Mouse (Mus musculus) adrenal gland, adult (tissue): ENCODE results near the gene Itga7.

Experiments used
- DNase-seq, 2 experiments: peaks; one replicate each; pipeline ENCODE4 v3.0.0; 2022 to 2023; ENCODE audit warnings: low spot score in 1 of 2; ENCODE audit not compliant: inconsistent age in 2 of 2

Itga7 gene

DNA sequence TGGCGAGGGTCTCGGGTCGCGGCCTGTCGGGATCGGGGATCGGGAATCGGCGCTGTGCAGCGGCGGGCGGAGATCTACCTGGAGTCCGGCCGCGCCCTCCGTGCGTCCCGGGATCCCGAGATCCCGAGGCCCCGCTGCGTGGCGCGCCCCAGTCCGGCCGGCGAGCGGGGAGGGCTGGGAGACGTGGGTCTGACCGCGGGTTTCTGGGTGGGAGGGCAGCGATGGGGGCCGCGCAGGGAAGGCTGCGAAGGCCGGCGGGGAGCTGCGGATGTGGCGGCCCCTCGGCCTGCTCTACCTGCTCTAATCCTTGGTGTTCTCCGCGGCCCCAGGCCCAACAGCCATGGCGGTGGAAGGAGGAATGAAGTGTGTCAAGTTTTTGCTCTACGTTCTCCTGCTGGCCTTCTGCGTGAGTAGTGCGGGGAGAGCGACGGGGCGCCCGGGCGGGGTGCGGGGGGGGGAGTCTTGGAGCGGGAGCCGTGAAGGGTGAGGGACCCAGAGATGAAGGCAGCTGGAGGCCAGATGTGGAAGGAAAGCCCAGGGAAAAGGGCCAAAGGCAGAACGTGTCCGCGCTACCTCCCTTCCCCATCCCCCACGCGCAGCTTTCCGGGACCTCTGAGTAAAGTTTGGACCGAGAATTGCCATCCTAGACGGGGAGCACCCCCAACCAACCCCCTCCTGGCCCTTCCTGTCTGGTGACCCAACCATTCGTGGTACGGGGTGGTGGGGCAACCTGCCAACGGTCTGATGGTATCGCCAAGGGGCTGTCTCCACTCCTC, 23.4 kb upstream of the Itga7 start:
- DNase-seq, result peak; percentile 73 to 86

DNA sequence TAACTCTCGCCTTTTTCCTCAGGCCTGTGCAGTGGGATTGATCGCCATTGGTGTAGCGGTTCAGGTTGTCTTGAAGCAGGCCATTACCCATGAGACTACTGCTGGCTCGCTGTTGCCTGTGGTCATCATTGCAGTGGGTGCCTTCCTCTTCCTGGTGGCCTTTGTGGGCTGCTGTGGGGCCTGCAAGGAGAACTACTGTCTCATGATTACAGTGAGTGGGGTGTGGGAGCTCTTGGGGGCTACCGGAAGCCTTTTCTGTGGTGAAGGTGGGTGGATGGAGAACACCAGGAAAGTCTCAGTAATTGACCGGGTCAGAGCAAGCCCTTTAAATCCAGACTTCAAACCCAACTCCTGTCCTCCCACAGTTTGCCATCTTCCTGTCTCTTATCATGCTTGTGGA, 22.2 kb upstream of the Itga7 start:
- peak in 1 of 2 experiments; percentile 26 for DNase-seq

DNA sequence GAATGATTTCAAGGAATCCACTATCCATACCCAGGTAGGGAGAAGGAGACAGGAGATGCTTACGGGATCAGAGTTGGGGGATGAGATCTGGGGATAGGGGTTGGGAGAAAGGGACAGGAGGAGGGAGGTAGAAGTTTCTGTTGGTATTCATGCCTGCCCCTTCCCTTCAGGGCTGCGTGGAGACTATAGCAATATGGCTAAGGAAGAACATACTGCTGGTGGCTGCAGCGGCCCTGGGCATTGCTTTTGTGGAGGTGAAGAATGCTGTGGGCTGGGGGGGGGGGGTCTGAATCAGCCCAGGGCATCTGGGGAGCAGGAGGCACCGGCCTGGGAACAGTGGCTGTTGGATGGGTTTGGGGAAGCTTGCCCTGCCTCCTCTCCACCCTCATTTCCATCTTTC, 21.4 kb upstream of the Itga7 start:
- DNase-seq, result no peak

DNA sequence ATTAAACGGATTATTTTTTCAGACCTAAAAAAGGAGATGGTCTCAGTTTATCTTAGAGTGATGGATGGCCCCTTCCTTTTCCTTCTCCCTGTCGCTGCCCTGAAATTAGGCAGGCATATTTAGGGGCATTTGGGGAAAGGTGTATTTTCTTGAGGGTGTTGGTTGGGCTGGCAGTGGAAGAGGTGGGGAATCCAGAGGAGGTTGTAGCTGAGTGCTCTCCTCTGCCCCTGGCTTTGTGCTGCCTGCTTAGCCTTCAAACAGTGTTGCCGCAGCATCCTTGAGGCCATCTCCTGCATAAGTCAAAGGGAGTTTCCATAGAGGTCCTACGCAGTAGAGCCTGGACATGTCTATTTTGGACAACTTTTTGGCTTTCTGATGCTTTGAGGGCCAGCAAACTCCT, 20.8 kb upstream of the Itga7 start:
- no peak for DNase-seq

DNA sequence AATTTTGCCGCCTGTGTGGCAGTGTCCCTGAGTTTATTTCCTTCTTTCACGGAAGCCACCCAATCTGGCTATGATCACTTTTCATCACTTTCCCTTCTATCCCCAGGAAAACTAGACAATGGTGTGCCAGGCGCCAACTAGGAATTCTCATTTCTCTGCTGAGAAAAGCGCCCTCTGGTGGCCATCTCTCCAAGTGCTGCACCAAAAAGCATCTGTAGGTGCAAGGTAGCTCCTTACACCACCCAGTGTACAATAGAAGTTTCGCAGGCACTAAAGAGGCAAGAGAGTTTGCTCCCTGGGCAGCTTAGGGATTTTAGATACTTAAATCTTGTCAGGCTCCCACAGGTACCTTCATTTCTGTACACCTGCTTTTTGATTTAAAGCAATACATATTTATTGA, 20.4 kb upstream of the Itga7 start:
- peak; percentile 87 to 96 for DNase-seq

DNA sequence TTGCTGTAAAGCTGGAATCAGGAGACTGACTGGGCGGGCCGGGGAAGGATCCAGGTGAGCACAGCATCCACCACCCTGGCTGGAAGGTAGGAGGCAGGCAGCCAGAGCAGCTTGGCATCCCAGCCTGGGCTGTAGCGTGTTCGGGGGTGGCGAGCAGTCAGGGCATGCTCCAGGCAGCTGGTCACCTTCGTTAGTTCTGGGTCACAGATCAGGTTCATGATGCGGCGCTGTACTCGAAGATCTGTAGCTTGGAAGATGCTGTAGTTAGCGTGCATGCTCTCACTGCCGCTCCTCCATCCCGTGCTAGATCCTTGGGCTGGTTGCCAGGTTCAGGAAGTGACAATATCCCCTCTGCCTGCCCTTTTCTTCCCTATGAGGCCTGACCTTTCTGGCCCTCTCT, 19.9 kb upstream of the Itga7 start:
- peak in 1 of 2 experiments; percentile 42 for DNase-seq

DNA sequence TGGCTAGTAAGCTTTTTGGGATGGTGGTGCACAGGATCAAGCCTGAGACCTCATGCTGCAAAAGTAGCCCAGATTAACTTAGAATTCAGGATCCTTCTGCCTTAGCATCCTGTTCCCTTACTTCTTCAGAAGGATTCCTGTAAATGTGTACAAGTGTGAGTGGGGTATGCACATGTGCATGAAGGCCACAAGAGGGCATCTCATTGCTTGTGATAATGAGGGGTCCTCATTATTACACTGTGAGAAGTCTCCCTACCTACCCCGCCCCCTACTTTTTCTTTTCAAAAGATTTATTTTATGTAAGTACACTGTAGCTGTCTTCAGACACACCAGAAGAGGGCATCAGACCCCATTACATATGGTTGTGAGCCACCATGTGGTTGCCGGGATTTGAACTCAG, 18.1 kb upstream of the Itga7 start:
- no peak for DNase-seq

DNA sequence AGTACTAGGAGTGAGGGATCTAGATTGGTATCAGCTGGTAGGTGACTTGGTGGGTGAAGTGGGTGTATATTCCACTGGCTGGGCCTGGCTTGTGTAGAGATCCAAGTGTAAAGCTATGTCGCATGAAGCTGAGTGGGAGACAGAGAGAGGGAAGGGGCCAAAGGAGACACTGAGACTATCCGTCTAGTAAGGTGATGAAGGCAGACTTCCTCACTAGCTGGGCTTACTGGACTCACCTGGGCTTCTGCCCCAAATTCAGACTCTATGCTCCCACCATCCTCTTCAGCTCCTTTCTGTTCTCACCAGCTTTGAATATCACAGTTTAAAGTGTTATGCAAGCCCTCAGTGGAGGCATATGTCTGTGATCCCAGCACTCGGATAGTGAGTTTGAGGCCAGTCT, 17.0 kb upstream of the Itga7 start:
- no peak for DNase-seq

DNA sequence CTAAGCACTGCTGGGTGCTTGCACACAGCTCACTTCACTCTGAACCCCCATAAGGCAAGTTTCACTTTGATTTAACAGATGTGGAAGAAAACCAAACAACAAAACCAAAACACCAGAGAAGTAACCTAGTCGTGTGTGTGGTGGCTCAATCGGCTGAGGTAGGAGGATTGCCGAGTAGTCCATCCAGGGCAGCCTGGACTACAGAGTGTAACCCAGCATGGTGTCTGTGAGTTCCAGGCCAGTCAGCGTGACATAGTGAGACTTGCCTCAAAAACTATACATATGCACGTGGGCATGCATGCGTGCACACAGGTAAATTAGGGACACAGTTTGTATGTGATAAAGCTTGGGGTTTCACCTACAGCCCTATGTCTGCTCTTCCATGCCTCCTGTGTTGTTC, 16.2 kb upstream of the Itga7 start:
- DNase-seq, result no peak

DNA sequence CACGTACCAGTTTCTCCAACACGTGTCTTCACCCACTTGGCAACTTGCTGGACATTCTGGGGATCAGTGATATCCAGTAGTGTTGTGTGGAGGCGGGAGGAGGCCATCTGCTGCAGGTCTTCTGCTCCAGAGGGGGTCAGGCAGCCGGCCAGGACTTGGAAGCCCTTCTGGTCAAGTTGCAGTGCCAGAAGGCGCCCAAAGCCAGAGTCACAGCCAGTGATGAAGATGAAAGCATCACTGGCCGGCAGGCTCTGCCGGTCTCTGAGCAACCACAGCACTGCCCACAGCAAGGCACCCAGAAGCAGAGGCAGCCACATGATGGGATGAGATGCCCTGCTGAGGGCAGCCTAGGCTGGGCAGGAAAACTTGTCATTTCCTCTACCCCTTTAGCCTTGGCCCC, 15.4 kb upstream of the Itga7 start:
- DNase-seq, result peak; percentile 45 to 59

DNA sequence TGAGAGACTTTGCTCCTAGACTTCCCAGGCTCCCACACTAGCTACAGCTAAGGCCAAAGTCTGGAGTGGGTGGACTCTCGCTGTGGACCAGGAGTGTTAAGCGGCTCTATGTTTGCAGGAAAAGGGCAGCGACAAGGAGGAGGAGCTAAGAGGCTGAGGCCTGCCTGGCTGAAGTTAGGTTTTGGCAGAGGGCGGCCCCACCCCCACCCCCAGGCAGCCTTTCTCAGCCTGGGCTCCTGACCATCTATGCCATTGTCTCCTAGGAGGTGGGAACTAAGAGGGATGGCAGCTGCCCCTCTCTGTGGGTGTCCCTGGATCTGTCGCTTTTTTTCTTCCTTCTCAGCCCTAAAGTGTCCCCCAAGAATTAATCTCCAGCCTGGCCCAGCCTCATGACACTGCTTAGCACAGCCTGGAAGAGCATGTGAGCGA, 14.4 kb upstream of the Itga7 start:
- peak; percentile 29 to 57 for DNase-seq

DNA sequence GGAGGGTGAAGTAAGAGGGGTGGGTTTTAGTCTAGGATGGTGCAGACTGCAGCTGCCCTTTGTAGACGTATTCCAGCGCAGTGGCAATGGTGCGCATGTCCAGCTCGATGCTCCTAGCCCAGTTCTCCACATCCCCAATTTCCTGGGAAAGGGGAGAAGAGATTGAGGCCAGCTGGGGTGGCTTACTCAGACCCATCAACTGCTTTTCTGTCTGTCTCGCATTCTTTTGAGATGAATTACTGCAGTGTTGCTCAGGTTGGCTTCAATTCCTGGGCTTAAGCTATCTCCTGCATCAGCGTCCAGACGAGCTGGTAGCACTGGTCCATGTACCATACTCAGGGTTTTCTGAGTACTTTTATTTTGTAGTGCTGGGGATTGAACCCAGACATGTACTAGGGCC, 13.7 kb upstream of the Itga7 start:
- DNase-seq, result no peak

DNA sequence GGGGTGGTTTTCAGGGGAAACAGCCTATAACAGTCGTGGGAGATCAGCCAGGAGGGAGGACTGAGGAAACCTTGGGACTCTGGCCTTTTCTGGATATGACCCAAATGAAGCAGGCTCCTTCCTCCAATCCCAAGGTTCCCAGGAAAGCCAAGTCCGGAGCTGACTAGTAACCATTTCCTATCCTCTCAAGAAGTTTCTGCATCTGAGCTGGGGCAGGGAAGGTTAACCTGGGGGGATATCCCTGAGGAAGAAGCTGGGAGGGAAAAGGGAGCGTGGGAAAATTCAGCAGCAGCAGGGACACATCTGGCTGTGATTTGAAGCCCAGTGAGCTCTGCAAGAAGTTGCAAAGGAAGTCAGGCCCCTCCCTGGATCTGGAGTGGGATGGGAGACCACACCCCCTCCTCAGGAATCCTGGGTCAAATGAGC, 12.9 kb upstream of the Itga7 start:
- peak; percentile 37 to 77 for DNase-seq

DNA sequence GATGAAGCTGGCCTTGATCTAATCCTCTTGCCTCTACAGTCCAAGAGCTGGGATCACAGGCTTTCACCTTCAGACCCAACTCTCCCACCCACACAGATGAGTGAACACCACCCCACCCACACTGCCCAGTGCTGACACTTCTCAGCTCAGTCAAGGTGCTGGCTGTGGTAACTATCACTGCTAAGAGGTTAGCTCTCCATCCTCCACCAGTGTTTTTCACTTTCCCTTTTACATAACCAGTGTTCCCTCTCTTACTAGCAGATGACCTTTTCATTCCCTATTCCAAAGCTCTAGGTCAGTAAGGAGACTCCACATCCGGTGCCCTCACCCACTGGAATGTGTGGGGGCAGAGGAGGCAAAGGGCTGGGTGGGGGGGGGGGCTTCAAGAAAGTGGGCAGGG, 12.4 kb upstream of the Itga7 start:
- peak in 1 of 2 experiments; percentile 26 for DNase-seq

DNA sequence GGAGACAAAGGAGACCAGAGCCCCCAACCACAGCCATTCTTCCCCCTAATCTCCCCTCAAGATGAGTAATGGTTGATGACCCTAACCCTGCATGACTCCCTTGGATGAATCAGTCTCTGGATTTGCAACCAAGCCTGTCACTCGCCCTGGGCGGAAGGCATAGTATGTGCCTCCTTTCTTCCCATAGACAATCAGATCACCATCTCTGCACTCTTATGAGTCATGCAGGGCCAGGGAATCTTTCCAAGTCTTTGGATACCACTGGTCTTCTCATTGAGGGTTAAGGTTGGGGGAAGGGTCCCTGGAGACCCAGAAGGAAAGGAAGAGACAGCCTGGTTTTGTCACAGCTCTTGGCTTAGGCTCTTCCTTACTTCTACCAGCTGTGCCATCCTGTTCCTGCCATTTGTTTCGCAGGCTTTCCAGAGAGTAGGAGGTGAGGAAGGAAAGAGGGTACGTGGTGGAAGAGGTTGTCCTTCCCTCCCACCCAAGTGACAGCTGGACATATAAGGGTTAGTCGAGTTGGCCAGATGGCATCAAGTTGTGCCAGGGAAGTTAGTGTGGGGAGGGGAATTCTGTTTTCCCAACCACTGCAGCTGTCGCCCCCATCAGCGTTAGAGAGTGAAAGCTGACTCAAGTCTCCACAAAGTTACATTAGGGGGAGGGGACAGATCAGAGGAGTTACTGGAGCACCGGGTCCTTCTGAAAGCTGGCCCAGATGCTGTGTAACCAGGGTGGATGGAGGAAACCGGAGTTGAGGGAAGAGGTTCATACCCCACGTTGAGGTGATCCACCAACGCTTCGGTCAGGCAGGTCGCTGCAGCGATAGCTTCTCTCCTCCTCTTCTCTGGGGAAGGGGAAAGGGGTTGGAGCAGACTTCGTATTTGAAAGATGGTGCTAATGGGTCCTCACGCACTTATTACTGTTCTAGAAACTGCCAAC, 11.5 kb upstream of the Itga7 start:
- DNase-seq, result peak; percentile 80 to 86

DNA sequence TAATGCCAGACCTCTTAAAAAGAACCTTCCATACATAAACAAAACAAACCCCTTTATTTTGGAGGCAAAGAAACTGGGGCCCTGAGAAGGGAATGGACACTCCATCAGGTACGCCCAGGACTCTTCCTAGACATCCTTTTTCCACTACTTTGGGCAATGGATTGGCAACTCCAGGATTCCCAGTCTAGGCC, 10.9 kb upstream of the Itga7 start, which contains the start of gene Rdh5:
Gene Rdh5 (minus strand): TSS at position 67 of the 191 bp plus-strand sequence.
- DNase-seq, result no peak

DNA sequence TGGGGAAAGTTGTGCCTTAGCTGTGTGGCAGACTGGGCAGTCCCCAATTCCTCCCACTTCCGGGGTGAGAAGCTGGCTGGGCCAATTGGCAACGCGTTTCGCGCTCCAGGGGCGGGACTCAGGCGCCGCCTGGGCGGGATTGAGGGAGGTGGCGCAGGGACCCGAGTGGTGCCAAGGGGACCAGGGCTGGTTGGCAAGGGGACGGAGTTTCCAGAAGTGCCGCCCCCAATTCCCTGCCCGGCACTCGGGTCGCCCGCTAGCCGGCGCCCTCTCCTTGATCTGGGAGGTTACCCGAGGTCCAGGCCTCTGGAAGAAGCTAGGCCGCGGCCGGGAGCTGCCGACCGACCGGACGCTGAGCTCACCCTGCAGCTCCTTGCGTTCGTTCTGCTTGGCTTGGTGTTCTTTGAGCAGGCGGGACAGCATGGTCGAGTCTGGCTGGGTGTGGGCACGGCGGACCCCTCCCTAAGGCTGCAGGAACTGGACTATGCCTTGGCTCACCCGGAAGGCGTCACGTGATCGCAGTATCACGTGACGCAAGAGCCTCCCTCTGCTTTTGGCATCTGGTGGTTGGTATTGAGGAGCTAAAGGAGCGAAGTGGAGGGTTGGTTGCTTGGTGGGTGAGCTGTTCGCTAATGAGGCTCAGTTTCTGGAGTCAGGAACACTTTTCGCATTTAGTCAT, 10.5 kb upstream of the Itga7 start:
- DNase-seq, result peak; percentile 98 to 99

DNA sequence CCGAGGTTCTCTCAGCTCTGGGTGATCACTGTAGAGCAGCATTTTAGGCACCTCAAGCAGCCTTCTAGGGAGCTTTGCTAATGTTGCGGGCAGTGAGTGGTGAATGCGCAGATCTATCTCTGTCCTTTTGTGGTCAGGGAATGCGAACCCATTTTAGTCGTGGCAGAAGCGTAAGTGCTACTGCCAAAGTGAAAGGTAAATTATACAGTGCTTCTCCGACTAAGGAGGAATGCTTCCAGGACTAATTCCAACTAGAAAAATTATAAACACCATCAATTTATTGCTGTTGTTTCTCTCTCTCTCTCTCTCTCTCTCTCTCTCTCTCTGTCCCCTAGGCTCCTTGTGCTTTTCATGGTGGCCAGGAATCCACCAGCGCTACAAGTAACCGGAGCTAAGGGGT, 9.7 kb upstream of the Itga7 start, which contains the start of gene Bloc1s1:
Gene Bloc1s1 (minus strand): TSS at position 101 of the 400 bp plus-strand sequence.
- no peak for DNase-seq

DNA sequence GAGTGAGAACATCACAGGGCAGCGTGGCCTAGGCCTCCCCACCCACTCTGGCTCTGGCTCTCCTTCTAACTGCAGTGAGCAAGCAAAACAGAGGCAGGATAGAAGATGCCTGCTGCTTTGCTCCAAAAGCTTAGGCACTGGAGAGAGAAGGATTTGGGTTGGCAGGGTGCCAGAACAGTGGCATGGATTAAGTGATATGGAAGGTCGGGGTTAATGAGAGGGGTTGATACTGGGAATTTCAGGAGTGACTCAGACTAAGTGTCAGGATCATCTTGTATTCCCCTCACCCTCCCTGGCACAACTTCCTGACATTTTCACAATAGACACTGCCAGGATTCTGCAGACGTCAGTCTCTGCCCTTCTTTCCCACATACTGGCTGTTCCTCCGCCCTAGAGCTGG, 5.3 kb upstream of the Itga7 start:
- DNase-seq, result peak in 1 of 2 experiments; percentile 44

DNA sequence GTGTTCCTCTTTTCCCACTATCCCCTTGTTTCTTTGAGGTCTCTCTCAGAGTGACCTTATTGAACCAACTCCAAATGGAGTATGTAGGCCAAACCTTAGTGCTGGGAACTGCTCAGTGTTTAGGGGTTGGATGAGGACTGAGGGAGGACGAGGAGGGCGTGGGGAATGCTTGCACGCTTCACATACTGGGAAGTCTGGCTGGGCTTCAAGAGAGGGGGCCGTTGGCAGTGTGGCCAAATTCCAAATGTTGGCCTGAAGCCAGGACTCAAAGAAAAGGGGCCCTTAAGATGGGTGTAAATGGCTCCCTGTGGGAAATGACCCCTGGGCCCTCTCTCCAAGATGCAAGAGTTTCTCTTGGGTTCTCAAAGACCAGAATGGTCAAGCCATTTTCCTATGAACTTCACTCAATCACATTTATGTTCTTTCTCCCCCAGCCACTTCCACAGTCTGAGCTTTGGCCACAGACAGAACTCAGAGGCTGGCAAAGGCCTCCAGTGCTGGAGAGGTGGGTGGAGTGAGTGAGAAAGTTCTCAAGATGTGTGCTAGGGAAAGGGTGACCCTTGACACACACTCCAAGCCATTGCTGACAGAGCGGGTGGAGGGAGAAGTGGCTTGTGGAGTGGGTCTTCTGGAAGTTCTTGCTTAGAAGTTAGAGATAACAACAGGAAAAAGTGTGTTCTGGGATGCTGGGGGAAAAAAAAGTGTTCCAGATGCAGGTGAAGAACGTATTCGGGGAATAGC, 3.8 kb upstream of the Itga7 start:
- no peak for DNase-seq

DNA sequence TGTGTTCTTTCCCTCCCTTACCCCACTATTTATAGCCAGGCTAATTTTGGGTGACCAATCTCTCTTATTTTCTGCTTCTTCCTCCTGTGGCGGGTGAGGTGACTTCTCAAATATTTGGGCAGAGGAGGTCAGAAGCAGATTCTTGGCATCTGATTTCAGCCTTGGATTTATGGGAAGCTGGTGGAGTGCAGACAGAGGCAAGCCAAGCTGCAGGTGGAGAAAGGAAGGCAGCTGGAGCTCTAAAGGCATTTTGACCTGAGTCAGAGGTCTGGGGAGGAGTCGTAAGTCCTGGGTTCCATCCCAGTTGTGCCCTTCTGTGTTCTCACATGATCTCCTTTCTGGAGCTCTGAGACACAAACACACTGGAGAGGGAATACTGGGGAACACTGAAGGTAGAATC, 2.2 kb upstream of the Itga7 start:
- DNase-seq, result peak in 1 of 2 experiments; percentile 55
